Mouse (Mus musculus) small intestine, adult 2 months (tissue): ENCODE measurements around the gene Borcs8.
A peak's percentile ranks its signal among the peaks of the same experiment; 100 is the strongest.

Source experiments
- CTCF ChIP-seq: fragments of 200-500 bp; IDR thresholded peaks from 2 replicates; pipeline ENCODE4 v1.5.1; 2012; ENCODE audit warnings: low read depth, mild to moderate bottlenecking, control low read depth, inconsistent platforms, low read length, moderate library complexity, mixed read lengths; ENCODE audit not compliant: insufficient replicate concordance, insufficient read length; ENCODE audit errors: extremely low read depth
- POLR2A ChIP-seq: fragments of 200-500 bp; IDR thresholded peaks from 2 replicates; pipeline ENCODE4 v1.6.1; 2012; ENCODE audit warnings: low read depth, mild to moderate bottlenecking, control low read depth, inconsistent platforms, low read length, moderate library complexity

DNA sequence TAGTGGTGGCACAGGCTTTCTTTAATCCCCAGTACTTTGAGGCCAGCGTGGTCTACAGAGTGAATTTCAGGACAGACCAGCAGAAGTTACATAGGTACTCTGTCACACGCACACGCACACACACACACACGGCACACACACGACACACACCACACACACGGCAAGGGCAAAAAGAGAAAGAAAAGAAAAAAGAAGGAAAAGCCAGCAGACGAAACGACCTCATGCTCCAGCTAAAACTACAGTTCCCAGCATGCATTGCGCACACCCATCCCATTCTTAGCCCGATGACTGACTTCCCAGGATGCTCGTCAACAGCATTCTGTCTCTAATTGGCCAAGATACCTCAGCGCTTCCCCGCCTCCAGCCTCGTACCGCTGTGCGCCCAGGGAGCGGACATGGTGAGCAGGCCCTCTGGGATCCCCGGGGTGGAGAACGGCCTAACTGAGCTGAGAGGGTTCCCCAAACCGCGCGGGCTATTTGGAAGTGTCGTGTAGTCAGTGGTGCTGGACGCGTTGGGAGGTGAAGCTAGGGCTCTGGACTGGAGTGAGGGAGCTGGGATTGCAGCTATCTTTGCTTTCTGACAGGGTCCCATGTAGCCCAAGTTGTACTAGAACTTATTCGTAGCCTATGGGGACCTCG lies 32.9 kb downstream of the Borcs8 start, which contains the start of gene Tmem161a:
- TF ChIP-seq POLR2A (peak; percentile 85), CTCF (no peak)
